Mouse (Mus musculus): ENCODE results near the gene Ciao1.

DNA sequence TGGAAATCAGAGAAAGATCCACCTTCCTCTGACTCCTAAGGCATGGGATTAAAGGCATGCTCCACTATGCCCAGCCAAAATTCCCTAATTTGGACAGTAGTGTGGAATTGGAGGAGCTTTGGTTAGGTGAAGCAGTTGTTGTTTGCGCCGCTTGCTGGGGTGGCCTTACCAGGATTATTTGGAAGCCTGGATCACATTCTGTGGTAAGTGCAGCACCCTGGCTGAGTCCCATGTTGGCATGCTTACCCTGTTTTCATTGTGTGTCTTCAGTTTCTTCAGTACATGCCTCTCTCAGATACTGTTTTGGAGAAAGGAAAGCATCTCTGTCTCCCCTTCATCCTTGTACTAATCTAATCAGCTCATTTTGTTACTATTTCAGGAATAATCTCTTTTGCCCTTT, 27.0 kb upstream of the Ciao1 start:
- TF ChIP-seq ETS1 (conservative IDR thresholded peaks at IDR 0.05; ENCODE audit: low read depth, low read length) (no peak), POLR2A (IDR thresholded peaks at IDR 0.05; ENCODE audit: low read depth, low read length) (no peak), CTCF (conservative IDR thresholded peaks at IDR 0.05 in 1 of 2, IDR thresholded peaks at IDR 0.05 in 1 of 2; ENCODE audit: low read depth in 2 of 2, low read length in 2 of 2) (no peak), ZNF384 (IDR thresholded peaks at IDR 0.05; ENCODE audit: low read depth, low read length) (no peak), HCFC1 (IDR thresholded peaks at IDR 0.05; ENCODE audit: low read depth, low read length) (no peak), TCF12 (IDR thresholded peaks at IDR 0.05; ENCODE audit: low read depth, low read length) (no peak), MYC (IDR thresholded peaks at IDR 0.05; ENCODE audit: low read depth, low read length) (no peak), NELFE (IDR thresholded peaks at IDR 0.05; ENCODE audit: low read depth, low read length) (no peak), POLR2AphosphoS2 (IDR thresholded peaks at IDR 0.05; ENCODE audit: low read depth, low read length) (no peak), MAZ (IDR thresholded peaks at IDR 0.05; ENCODE audit: low read depth, low read length) (no peak), PAX5 (IDR thresholded peaks at IDR 0.05; ENCODE audit: low read length) (no peak)

Data from CH12.LX (cell line).